Mouse (Mus musculus) neural tube, embryonic 12.5 days (tissue): ENCODE data around the gene Tubb3. TPM values are rescaled to one million over a fixed set of nuclear protein-coding genes. Genes with fewer than 3 reads are reported as not detected.
A peak's percentile ranks its signal among the peaks of the same experiment; 100 is the strongest.
"Not testable (repeated sequence)": the region's sequence is repeated elsewhere in the genome, so short reads cannot be mapped to it uniquely, and the experiment has no call there.

Experiments used
- ATAC-seq: fragments of 200-750 bp; cut with Nextera tagmentation; 2 replicates; pipeline ENCODE4 v1.8.0; 2017; ENCODE audit warnings: low read depth, mild to moderate bottlenecking, moderate TSS enrichment, moderate library complexity; ENCODE audit not compliant: low FRiP score
- H3K27ac ChIP-seq: fragments of 300-500 bp; sonication (generic); 2 replicates; pipeline ENCODE4 v1.5.1; 2016
- H3K27me3 ChIP-seq: fragments of 300-500 bp; sonication (generic); replicated peaks from 2 replicates; pipeline ENCODE4 v1.6.1; 2016; ENCODE audit warnings: mild to moderate bottlenecking
- H3K36me3 ChIP-seq: fragments of 300-500 bp; sonication (generic); 2 replicates; pipeline ENCODE4 v1.6.1; 2016; ENCODE audit warnings: mild to moderate bottlenecking
- H3K4me1 ChIP-seq: fragments of 300-500 bp; sonication (generic); 2 replicates; pipeline ENCODE4 v1.6.1; 2016
- H3K4me2 ChIP-seq: fragments of 300-500 bp; sonication (generic); replicated peaks from 2 replicates; pipeline ENCODE4 v1.6.1; 2016; ENCODE audit warnings: mild to moderate bottlenecking
- H3K4me3 ChIP-seq: fragments of 300-500 bp; sonication (generic); 2 replicates; pipeline ENCODE4 v1.5.1; 2016
- H3K9ac ChIP-seq: fragments of 300-500 bp; sonication (generic); 2 replicates; pipeline ENCODE4 v1.6.1; 2016; ENCODE audit warnings: mild to moderate bottlenecking
- H3K9me3 ChIP-seq: fragments of 300-500 bp; sonication (generic); 2 replicates; pipeline ENCODE4 v1.6.1; 2016; ENCODE audit warnings: mild to moderate bottlenecking
- WGBS: fragments of 180-500 bp; shearing (Covaris S2); methylation state at CpG from one replicate; pipeline ENCODE4 v1.1.7; 2016; 5-methylcytosine and 5-hydroxymethylcytosine counted together
- polyA plus RNA-seq: library from polyadenylated mRNA; unstranded; fragments of >200 nt; fragmentation: Nextera tagmentation; extraction: Ambion mirVana; gene quantifications from 2 replicates; pipeline ENCODE4 v1.2.1, GENCODE M21; 2016

Tubb3 gene
- polyA plus RNA-seq, 1 experiment from 2014 or later = 1,244 TPM

- no peak for ATAC-seq
- H3K9ac ChIP-seq = no peak overlapping the region
- no peak overlapping the region for H3K4me2 ChIP-seq
- H3K36me3 ChIP-seq = peaks cover 1% of the 10 kb centered on the region; the same call in 1 of the 2 replicates
- no peaks in the 10 kb centered on the region for H3K4me1 ChIP-seq
- 97% methylated on average over 24 of the region's 24 CpGs for WGBS
- H3K27ac ChIP-seq = no peak overlapping the region
- H3K4me3 ChIP-seq = no peak overlapping the region
- peaks cover 53% of the 10 kb centered on the region for H3K9me3 ChIP-seq
- H3K27me3 ChIP-seq = no peaks in the 10 kb centered on the region
These were observed 16.5 kb downstream of the Tubb3 start for GRCm38 (mm10) chr8:123427639-123428275.

- H3K4me2 ChIP-seq = no peak overlapping the region
- H3K4me1 ChIP-seq = no peaks in the 10 kb centered on the region
- no peak for ATAC-seq
- no peak overlapping the region for H3K27ac ChIP-seq
- H3K9me3 ChIP-seq = peaks cover 60% of the 10 kb centered on the region
- no peak overlapping the region for H3K9ac ChIP-seq
- WGBS = 98% methylated on average over 29 of the region's 29 CpGs
- no peak overlapping the region for H3K4me3 ChIP-seq
- H3K36me3 ChIP-seq = no peaks in the 10 kb centered on the region
- no peaks in the 10 kb centered on the region for H3K27me3 ChIP-seq
These were observed 17.2 kb downstream of the Tubb3 start for GRCm38 (mm10) chr8:123428343-123428893.

- 96% methylated on average over 23 of the region's 23 CpGs for WGBS
- Histone ChIP-seq H3K27ac (no peak overlapping the region), H3K4me3 (no peak overlapping the region), H3K36me3 (no peaks in the 10 kb centered on the region), H3K9me3 (peaks cover 61% of the 10 kb centered on the region), H3K4me1 (no peaks in the 10 kb centered on the region), H3K4me2 (no peak overlapping the region), H3K9ac (no peak overlapping the region), H3K27me3 (no peaks in the 10 kb centered on the region)
- ATAC-seq = no peak
These were observed 17.9 kb downstream of the Tubb3 start for GRCm38 (mm10) chr8:123428939-123429721.

- not testable (repeated sequence) for H3K4me2 ChIP-seq, H3K36me3 ChIP-seq, H3K4me3 ChIP-seq, H3K27ac ChIP-seq, H3K27me3 ChIP-seq, H3K9ac ChIP-seq, ATAC-seq, H3K4me1 ChIP-seq
- 97% methylated on average over 15 of the region's 15 CpGs for WGBS
- peaks cover 65% of the 10 kb centered on the region for H3K9me3 ChIP-seq
These were observed 18.4 kb downstream of the Tubb3 start for GRCm38 (mm10) chr8:123429722-123430013.

GRCm38 (mm10) chr8:123430936-123431335 is 19.7 kb downstream of the Tubb3 start:
- not testable (repeated sequence) for H3K27me3 ChIP-seq, H3K4me3 ChIP-seq, H3K27ac ChIP-seq, H3K4me2 ChIP-seq, H3K9ac ChIP-seq, ATAC-seq, H3K36me3 ChIP-seq, H3K4me1 ChIP-seq
- 92% methylated on average over 8 of the region's 8 CpGs for WGBS
- peaks cover 66% of the 10 kb centered on the region for H3K9me3 ChIP-seq

GRCm38 (mm10) chr8:123431616-123432365 is 20.6 kb downstream of the Tubb3 start:
- Histone ChIP-seq H3K4me1 (no peaks in the 10 kb centered on the region), H3K27me3 (no peaks in the 10 kb centered on the region), H3K36me3 (no peaks in the 10 kb centered on the region), H3K9me3 (peaks cover 60% of the 10 kb centered on the region), H3K27ac (no peak overlapping the region), H3K9ac (no peak overlapping the region), H3K4me2 (no peak overlapping the region), H3K4me3 (no peak overlapping the region)
- WGBS = 93% methylated on average over 25 of the region's 25 CpGs
- ATAC-seq = no peak

GRCm38 (mm10) chr8:123432381-123432780 is 21.2 kb downstream of the Tubb3 start:
- Histone ChIP-seq H3K4me1 (no peaks in the 10 kb centered on the region), H3K36me3 (no peaks in the 10 kb centered on the region), H3K4me3 (no peak overlapping the region), H3K9ac (no peak overlapping the region), H3K27ac (no peak overlapping the region), H3K9me3 (peaks cover 54% of the 10 kb centered on the region), H3K27me3 (no peaks in the 10 kb centered on the region), H3K4me2 (no peak overlapping the region)
- 96% methylated on average over 16 of the region's 16 CpGs for WGBS
- no peak for ATAC-seq

GRCm38 (mm10) chr8:123433241-123433974 is 22.2 kb downstream of the Tubb3 start:
- H3K4me1 ChIP-seq, H3K27ac ChIP-seq, H3K36me3 ChIP-seq, H3K9ac ChIP-seq, ATAC-seq, H3K4me3 ChIP-seq, H3K27me3 ChIP-seq, H3K4me2 ChIP-seq: not testable (repeated sequence)
- H3K9me3 ChIP-seq = peaks cover 44% of the 10 kb centered on the region
- 96% methylated on average over 47 of the region's 47 CpGs for WGBS

- H3K9ac ChIP-seq = no peak overlapping the region
- 95% methylated on average over 2 of the region's 2 CpGs for WGBS
- ATAC-seq = no peak
These were observed 30.6 kb downstream of the Tubb3 start for GRCm38 (mm10) chr8:123441788-123442187.

GRCm38 (mm10) chr8:123442351-123442750 is 31.1 kb downstream of the Tubb3 start:
- H3K4me3 ChIP-seq = no peak overlapping the region; the same call in 1 of the 2 replicates
- H3K9me3 ChIP-seq = no peaks in the 10 kb centered on the region
- H3K4me1 ChIP-seq = peaks cover 9% of the 10 kb centered on the region; the same call in 1 of the 2 replicates
- peak overlapping the region; percentile 77; the same call in 1 of the 2 replicates for H3K4me2 ChIP-seq
- 83% methylated on average over 5 of the region's 5 CpGs for WGBS
- ATAC-seq = no peak; the same call in 1 of the 2 replicates
- H3K36me3 ChIP-seq = no peaks in the 10 kb centered on the region
- no peak overlapping the region for H3K27ac ChIP-seq
- no peaks in the 10 kb centered on the region for H3K27me3 ChIP-seq
- H3K9ac ChIP-seq = no peak overlapping the region

More at GRCm38 (mm10) chr8:123441788-123442187, 30.6 kb downstream of the Tubb3 start:
- H3K36me3 ChIP-seq = no peaks in the 10 kb centered on the region
- H3K9me3 ChIP-seq = no peaks in the 10 kb centered on the region
- H3K4me1 ChIP-seq = peaks cover 9% of the 10 kb centered on the region; the same call in 1 of the 2 replicates
- no peak overlapping the region for H3K4me2 ChIP-seq
- H3K4me3 ChIP-seq = no peak overlapping the region
- H3K27me3 ChIP-seq = no peaks in the 10 kb centered on the region
- no peak overlapping the region for H3K27ac ChIP-seq

- Histone ChIP-seq H3K4me3 (peak overlapping the region; percentile 61), H3K27ac (peak overlapping the region; percentile 53; the same call in 1 of the 2 replicates), H3K4me1 (peaks cover 9% of the 10 kb centered on the region; the same call in 1 of the 2 replicates), H3K36me3 (no peaks in the 10 kb centered on the region), H3K9me3 (no peaks in the 10 kb centered on the region), H3K4me2 (peak overlapping the region; percentile 77), H3K27me3 (no peaks in the 10 kb centered on the region), H3K9ac (peak overlapping the region; percentile 74)
- WGBS = 1% methylated on average over 41 of the region's 41 CpGs
- ATAC-seq = peak; percentile 95
These were observed 31.8 kb downstream of the Tubb3 start for GRCm38 (mm10) chr8:123442871-123443575.
